Mouse (Mus musculus) neural tube, embryonic 13.5 days (tissue): ENCODE measurements around the gene Cd33. TPM values are rescaled to one million over a fixed set of nuclear protein-coding genes. Genes with fewer than 3 reads are reported as not detected.

ENCODE experiments used
- ATAC-seq: fragments of 200-750 bp; cut with Nextera tagmentation; 2 replicates; pipeline ENCODE4 v1.8.0; 2017; ENCODE audit warnings: low read depth, mild to moderate bottlenecking, moderate TSS enrichment, moderate library complexity
- H3K27ac ChIP-seq: fragments of 300-500 bp; sonication (generic); replicated peaks from 2 replicates; pipeline ENCODE4 v1.5.1; 2015; ENCODE audit warnings: moderate library complexity, mild to moderate bottlenecking, inconsistent platforms
- H3K27me3 ChIP-seq: fragments of 300-500 bp; sonication (generic); 2 replicates; pipeline ENCODE4 v1.6.1; 2015; ENCODE audit warnings: mild to moderate bottlenecking, inconsistent platforms
- H3K36me3 ChIP-seq: fragments of 300-500 bp; sonication (generic); 2 replicates; pipeline ENCODE4 v1.6.1; 2015; ENCODE audit warnings: mild to moderate bottlenecking, inconsistent platforms
- H3K4me1 ChIP-seq: fragments of 300-500 bp; sonication (generic); replicated peaks from 2 replicates; pipeline ENCODE4 v1.6.1; 2015; ENCODE audit warnings: inconsistent platforms
- H3K4me2 ChIP-seq: fragments of 300-500 bp; sonication (generic); 2 replicates; pipeline ENCODE4 v1.6.1; 2015; ENCODE audit warnings: inconsistent platforms, mild to moderate bottlenecking, moderate library complexity
- H3K4me3 ChIP-seq: fragments of 300-500 bp; sonication (generic); 2 replicates; pipeline ENCODE4 v1.5.1; 2015; ENCODE audit warnings: mild to moderate bottlenecking, inconsistent platforms
- H3K9ac ChIP-seq: fragments of 300-500 bp; sonication (generic); 2 replicates; pipeline ENCODE4 v1.6.1; 2015; ENCODE audit warnings: moderate library complexity, mild to moderate bottlenecking, inconsistent platforms
- H3K9me3 ChIP-seq: fragments of 300-500 bp; sonication (generic); 2 replicates; pipeline ENCODE4 v1.6.1; 2016; ENCODE audit warnings: inconsistent platforms
- WGBS: fragments of 180-500 bp; shearing (Covaris S2); methylation state at CpG from one replicate; pipeline ENCODE4 v1.1.7; 2015; 5-methylcytosine and 5-hydroxymethylcytosine counted together
- polyA plus RNA-seq: library from polyadenylated mRNA; unstranded; fragments of >200 nt; fragmentation: Nextera tagmentation; extraction: Ambion mirVana; gene quantifications from 2 replicates; pipeline ENCODE4 v1.2.1, GENCODE M21; 2015

Cd33 gene
- polyA plus RNA-seq, 1 experiment from 2014 or later, result 1.5 TPM

- H3K27me3 ChIP-seq, result peaks cover 24% of the 10 kb centered on the region
- WGBS, result 12% methylated on average over 21 of the region's 21 CpGs
- H3K9me3 ChIP-seq, result 0 out of 2 replicates have a peak, but pooled peaks cover 4% of the 10 kb centered on the region
- 0 out of 2 replicates have a peak, but pooled peaks cover 3% of the 10 kb centered on the region for H3K4me1 ChIP-seq
- H3K9ac ChIP-seq, result no peak overlapping the region
- H3K4me3 ChIP-seq, result no peak overlapping the region
- H3K4me2 ChIP-seq, result no peak overlapping the region
- H3K36me3 ChIP-seq, result no peaks in the 10 kb centered on the region
- peak; percentile 52 for ATAC-seq
- no peak overlapping the region for H3K27ac ChIP-seq
Measured at GRCm38 (mm10) chr7:43495343-43496021, 48.7 kb downstream of the Cd33 start.

GRCm38 (mm10) chr7:43490861-43491260, 53.4 kb downstream of the Cd33 start:
- Histone ChIP-seq H3K27ac (no peak overlapping the region), H3K27me3 (peaks cover 20% of the 10 kb centered on the region), H3K4me2 (peak overlapping the region; percentile 61; the same call in 1 of the 2 replicates), H3K36me3 (no peaks in the 10 kb centered on the region), H3K9ac (no peak overlapping the region), H3K4me3 (peak overlapping the region; percentile 72; the same call in 1 of the 2 replicates), H3K9me3 (no peaks in the 10 kb centered on the region), H3K4me1 (peaks cover 21% of the 10 kb centered on the region)
- 68% methylated on average over 9 of the region's 9 CpGs for WGBS
- peak; percentile 21 for ATAC-seq

GRCm38 (mm10) chr7:43490182-43490584, 54.0 kb downstream of the Cd33 start:
- Histone ChIP-seq H3K4me1 (peaks cover 19% of the 10 kb centered on the region), H3K9ac (peak overlapping the region; percentile 94), H3K4me2 (peak overlapping the region; percentile 61), H3K27ac (peak overlapping the region; percentile 88), H3K4me3 (peak overlapping the region; percentile 72), H3K27me3 (peaks cover 19% of the 10 kb centered on the region), H3K9me3 (no peaks in the 10 kb centered on the region), H3K36me3 (no peaks in the 10 kb centered on the region)
- 0% methylated on average over 8 of the region's 13 CpGs for whole genome bisulfite sequencing
- ATAC-seq, result peak; percentile 86

GRCm38 (mm10) chr7:43489631-43490125, 54.5 kb downstream of the Cd33 start, which contains the start of gene Iglon5:
TSS of gene Iglon5 (minus strand) at chr7:43490075.
- Histone ChIP-seq H3K9ac (peak within 1 kb of the TSS; percentile 94), H3K4me1 (peaks cover 18% of the 10 kb centered on the region), H3K27me3 (peaks cover 15% of the 10 kb centered on the region), H3K4me2 (peak within 1 kb of the TSS; percentile 61), H3K36me3 (no peaks in the 10 kb centered on the region), H3K27ac (peak within 1 kb of the TSS; percentile 88), H3K4me3 (peak within 1 kb of the TSS; percentile 72), H3K9me3 (no peaks in the 10 kb centered on the region)
- ATAC-seq, result peak; percentile 72
- WGBS, result 1% methylated on average over 25 of the region's 41 CpGs

GRCm38 (mm10) chr7:43488646-43489045, 55.6 kb downstream of the Cd33 start:
- H3K27me3 ChIP-seq, result peaks cover 11% of the 10 kb centered on the region; the same call in 1 of the 2 replicates
- no peaks in the 10 kb centered on the region for H3K36me3 ChIP-seq
- H3K9ac ChIP-seq, result peak overlapping the region; percentile 94
- no peak for ATAC-seq
- no peaks in the 10 kb centered on the region for H3K9me3 ChIP-seq
- 44% methylated on average over 5 of the region's 5 CpGs for WGBS
- peaks cover 18% of the 10 kb centered on the region for H3K4me1 ChIP-seq
- peak overlapping the region; percentile 72 for H3K4me3 ChIP-seq
- H3K4me2 ChIP-seq, result peak overlapping the region; percentile 61
- H3K27ac ChIP-seq, result peak overlapping the region; percentile 49; the same call in 1 of the 2 replicates

- Histone ChIP-seq H3K4me2 (no peak overlapping the region), H3K4me1 (peaks cover 37% of the 10 kb centered on the region), H3K27me3 (peaks cover 21% of the 10 kb centered on the region), H3K36me3 (peaks cover 8% of the 10 kb centered on the region), H3K9ac (no peak overlapping the region), H3K4me3 (no peak overlapping the region), H3K9me3 (no peaks in the 10 kb centered on the region), H3K27ac (no peak overlapping the region)
- WGBS, result 23% methylated on average over 10 of the region's 10 CpGs
- no peak for ATAC-seq
Measured at GRCm38 (mm10) chr7:43483236-43483635, 61.0 kb downstream of the Cd33 start.

GRCm38 (mm10) chr7:43482090-43482716, 62.0 kb downstream of the Cd33 start:
- WGBS, result 30% methylated on average over 8 of the region's 8 CpGs
- Histone ChIP-seq H3K27ac (no peak overlapping the region), H3K9ac (no peak overlapping the region)

GRCm38 (mm10) chr7:43481191-43481590, 63.0 kb downstream of the Cd33 start:
- H3K36me3 ChIP-seq, result peaks cover 19% of the 10 kb centered on the region
- H3K4me2 ChIP-seq, result no peak overlapping the region
- no peak overlapping the region for H3K4me3 ChIP-seq
- no peak for ATAC-seq
- peaks cover 41% of the 10 kb centered on the region for H3K27me3 ChIP-seq
- H3K27ac ChIP-seq, result no peak overlapping the region
- H3K4me1 ChIP-seq, result peaks cover 40% of the 10 kb centered on the region
- WGBS, result 73% methylated on average over 3 of the region's 3 CpGs
- H3K9me3 ChIP-seq, result no peaks in the 10 kb centered on the region
- H3K9ac ChIP-seq, result no peak overlapping the region

More at GRCm38 (mm10) chr7:43482090-43482716, 62.0 kb downstream of the Cd33 start:
- peaks cover 34% of the 10 kb centered on the region for H3K4me1 ChIP-seq
- H3K4me2 ChIP-seq, result no peak overlapping the region
- peaks cover 31% of the 10 kb centered on the region for H3K27me3 ChIP-seq
- H3K9me3 ChIP-seq, result no peaks in the 10 kb centered on the region
- ATAC-seq, result peak; percentile 80
- peaks cover 15% of the 10 kb centered on the region for H3K36me3 ChIP-seq
- H3K4me3 ChIP-seq, result no peak overlapping the region

GRCm38 (mm10) chr7:43476376-43476775, 67.9 kb downstream of the Cd33 start:
- no peak overlapping the region for H3K9ac ChIP-seq

GRCm38 (mm10) chr7:43475706-43476105, 68.5 kb downstream of the Cd33 start:
- Histone ChIP-seq H3K36me3 (peaks cover 44% of the 10 kb centered on the region), H3K4me1 (peaks cover 12% of the 10 kb centered on the region), H3K27me3 (peaks cover 55% of the 10 kb centered on the region), H3K9ac (no peak overlapping the region), H3K4me3 (no peak overlapping the region), H3K9me3 (no peaks in the 10 kb centered on the region), H3K27ac (no peak overlapping the region), H3K4me2 (no peak overlapping the region)
- ATAC-seq, result no peak
- 6% methylated on average over 23 of the region's 23 CpGs for WGBS

More at GRCm38 (mm10) chr7:43476376-43476775, 67.9 kb downstream of the Cd33 start:
- H3K27me3 ChIP-seq, result peaks cover 60% of the 10 kb centered on the region
- no peaks in the 10 kb centered on the region for H3K9me3 ChIP-seq
- H3K4me3 ChIP-seq, result no peak overlapping the region
- 4% methylated on average over 13 of the region's 13 CpGs for WGBS
- peaks cover 18% of the 10 kb centered on the region for H3K4me1 ChIP-seq
- H3K4me2 ChIP-seq, result no peak overlapping the region
- H3K36me3 ChIP-seq, result peaks cover 44% of the 10 kb centered on the region
- no peak for ATAC-seq
- no peak overlapping the region for H3K27ac ChIP-seq
